Mouse (Mus musculus): ENCODE measurements around the gene Il18rap. TPM values are rescaled to one million over a fixed set of nuclear protein-coding genes. Genes with fewer than 3 reads are reported as not detected.

Gene Il18rap
- polyA plus RNA-seq, 1 experiment from 2014 or later: not detected

DNA sequence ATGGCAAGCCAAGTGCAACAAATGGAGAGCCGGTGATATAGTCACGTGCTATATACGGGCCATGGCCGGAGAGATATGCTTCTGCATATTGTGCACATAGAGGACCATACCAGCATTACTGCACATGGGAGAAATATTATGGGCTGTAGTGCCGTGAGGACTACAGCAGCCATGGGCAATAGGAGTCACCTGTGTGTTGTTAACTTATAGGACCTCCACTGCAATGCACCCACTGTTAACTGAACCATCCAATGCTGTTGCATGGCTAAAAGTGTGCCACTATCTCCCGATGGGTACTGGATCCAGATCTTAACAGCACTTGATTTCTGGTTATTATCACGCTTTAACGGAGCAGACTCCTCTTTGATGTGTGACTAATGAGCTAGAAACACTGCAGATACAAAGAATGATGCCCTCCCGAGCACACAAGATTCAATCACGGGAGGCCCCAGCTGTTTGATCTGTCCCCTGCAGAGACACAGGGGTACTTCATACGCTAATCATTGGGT is 32.0 kb downstream of the Il18rap start:
- Histone ChIP-seq H3K9me3 (ENCODE audit: control insufficient read depth, low read length) (no peaks in the 10 kb centered on the region), H3K4me1 (ENCODE audit: control insufficient read depth in 2 of 2, insufficient read depth in 2 of 2, low read length in 2 of 2) (no peaks in the 10 kb centered on the region), H3K4me3 (ENCODE audit: control insufficient read depth in 1 of 2, insufficient read depth in 1 of 2, low read depth in 1 of 2, low read length in 2 of 2) (no peak overlapping the region), H3K27ac (replicated peaks in 1 of 2; ENCODE audit: control insufficient read depth in 1 of 2, insufficient read depth in 1 of 2, low read depth in 2 of 2, low read length in 2 of 2) (no peak overlapping the region), H3K4me2 (ENCODE audit: low read length) (no peak overlapping the region), H3K9ac (ENCODE audit: low read length) (no peak overlapping the region), H3K36me3 (ENCODE audit: control insufficient read depth, insufficient read depth, low read length) (no peaks in the 10 kb centered on the region), H3K27me3 (ENCODE audit: control insufficient read depth, insufficient read depth, low read length) (no peaks in the 10 kb centered on the region)
- WGBS: 78% methylated on average over 11 of the region's 11 CpGs
- no peak for ATAC-seq (ENCODE audit: insufficient number of reproducible peaks, insufficient read depth, low FRiP score, low read depth)

DNA sequence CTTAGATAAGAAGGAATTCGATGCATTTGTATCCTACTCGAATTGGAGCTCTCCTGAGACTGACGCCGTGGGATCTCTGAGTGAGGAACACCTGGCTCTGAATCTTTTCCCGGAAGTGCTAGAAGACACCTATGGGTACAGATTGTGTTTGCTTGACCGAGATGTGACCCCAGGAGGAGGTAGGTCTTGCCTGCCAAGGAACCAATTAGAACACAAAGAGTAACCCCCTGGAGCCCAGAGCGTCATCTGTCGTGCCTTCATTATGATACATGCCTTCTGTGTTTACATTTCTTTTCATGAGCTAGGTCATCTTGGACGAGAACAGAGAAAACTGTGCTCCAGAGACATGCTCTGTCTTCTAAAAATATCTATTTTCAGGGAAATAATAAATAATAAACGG is 32.6 kb downstream of the Il18rap start:
- Histone ChIP-seq H3K27me3 (ENCODE audit: control insufficient read depth, insufficient read depth, low read length) (no peaks in the 10 kb centered on the region), H3K36me3 (ENCODE audit: control insufficient read depth, insufficient read depth, low read length) (no peaks in the 10 kb centered on the region), H3K27ac (replicated peaks in 1 of 2; ENCODE audit: control insufficient read depth in 1 of 2, insufficient read depth in 1 of 2, low read depth in 2 of 2, low read length in 2 of 2) (no peak overlapping the region), H3K9me3 (ENCODE audit: control insufficient read depth, low read length) (no peaks in the 10 kb centered on the region), H3K4me1 (ENCODE audit: control insufficient read depth in 2 of 2, insufficient read depth in 2 of 2, low read length in 2 of 2) (no peaks in the 10 kb centered on the region), H3K9ac (ENCODE audit: low read length) (no peak overlapping the region), H3K4me2 (ENCODE audit: low read length) (no peak overlapping the region), H3K4me3 (ENCODE audit: control insufficient read depth in 1 of 2, insufficient read depth in 1 of 2, low read depth in 1 of 2, low read length in 2 of 2) (no peak overlapping the region)
- ATAC-seq (ENCODE audit: insufficient number of reproducible peaks, insufficient read depth, low FRiP score, low read depth): no peak
- 66% methylated on average over 10 of the region's 10 CpGs for WGBS

DNA sequence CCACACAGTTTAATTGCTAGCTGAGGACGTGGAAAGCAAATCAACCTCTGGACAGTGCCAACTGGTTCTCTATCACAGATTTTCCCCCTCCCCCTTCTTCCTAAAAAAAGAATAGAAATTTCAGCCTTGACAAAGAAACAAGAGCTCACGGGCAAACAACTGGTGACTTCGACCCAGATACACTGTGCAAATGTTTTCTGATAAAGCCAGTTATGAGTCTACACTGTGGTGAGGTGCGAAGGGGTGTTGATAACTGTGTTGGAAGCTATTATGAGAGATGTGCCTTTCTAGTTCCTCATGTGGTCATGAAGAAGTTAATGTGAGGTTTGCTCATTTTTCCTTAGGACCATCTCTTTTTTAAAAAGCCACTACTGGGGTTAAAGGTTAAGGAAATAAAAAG is 54.2 kb downstream of the Il18rap start:
- no peak overlapping the region for H3K9ac ChIP-seq (ENCODE audit: low read length)
- H3K4me2 ChIP-seq (ENCODE audit: low read length): no peak overlapping the region
- H3K27ac ChIP-seq (replicated peaks in 1 of 2; ENCODE audit: control insufficient read depth in 1 of 2, insufficient read depth in 1 of 2, low read depth in 2 of 2, low read length in 2 of 2): no peak overlapping the region
- H3K27me3 ChIP-seq (ENCODE audit: control insufficient read depth, insufficient read depth, low read length): no peaks in the 10 kb centered on the region
- ATAC-seq (ENCODE audit: insufficient number of reproducible peaks, insufficient read depth, low FRiP score, low read depth): no peak
- H3K9me3 ChIP-seq (ENCODE audit: control insufficient read depth, low read length): no peaks in the 10 kb centered on the region
- no peaks in the 10 kb centered on the region for H3K36me3 ChIP-seq (ENCODE audit: control insufficient read depth, insufficient read depth, low read length)
- no peaks in the 10 kb centered on the region for H3K4me1 ChIP-seq (ENCODE audit: control insufficient read depth in 2 of 2, insufficient read depth in 2 of 2, low read length in 2 of 2)
- H3K4me3 ChIP-seq (ENCODE audit: control insufficient read depth in 1 of 2, insufficient read depth in 1 of 2, low read depth in 1 of 2, low read length in 2 of 2): no peak overlapping the region
- 52% methylated on average over 4 of the region's 4 CpGs for WGBS

DNA sequence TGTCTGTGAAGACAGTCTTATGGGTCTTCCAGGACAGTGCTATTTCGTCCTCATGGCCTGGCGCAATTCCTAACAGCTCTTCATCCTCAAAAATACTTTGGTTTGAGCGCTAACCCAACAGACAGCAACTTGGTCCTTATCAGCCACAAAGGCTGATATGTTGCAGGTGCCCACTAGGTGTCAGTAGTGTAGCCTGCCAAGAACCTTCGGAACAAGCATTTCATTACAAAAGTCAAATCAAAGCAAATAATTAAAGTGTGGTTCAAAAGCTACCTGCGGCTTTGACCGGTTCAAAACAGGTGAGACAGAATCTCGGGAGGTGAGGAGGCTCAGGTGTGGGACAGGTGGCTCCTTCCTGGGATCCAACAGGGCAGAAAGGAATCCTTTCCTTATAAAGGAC is 64.6 kb downstream of the Il18rap start, which contains the start of gene Slc9a4:
TSS of gene Slc9a4 (plus strand) at position 298 of the 400 bp plus-strand sequence.
- Histone ChIP-seq H3K36me3 (ENCODE audit: control insufficient read depth, insufficient read depth, low read length) (no peaks in the 10 kb centered on the region), H3K27ac (replicated peaks in 1 of 2; ENCODE audit: control insufficient read depth in 1 of 2, insufficient read depth in 1 of 2, low read depth in 2 of 2, low read length in 2 of 2) (no peak within 1 kb of the TSS), H3K4me2 (ENCODE audit: low read length) (peak within 1 kb of the TSS; percentile 44; the same call in 1 of the 2 replicates), H3K9me3 (ENCODE audit: control insufficient read depth, low read length) (no peaks in the 10 kb centered on the region), H3K9ac (ENCODE audit: low read length) (no peak within 1 kb of the TSS), H3K27me3 (ENCODE audit: control insufficient read depth, insufficient read depth, low read length) (peaks cover 8% of the 10 kb centered on the region), H3K4me1 (ENCODE audit: control insufficient read depth in 2 of 2, insufficient read depth in 2 of 2, low read length in 2 of 2) (no peaks in the 10 kb centered on the region), H3K4me3 (ENCODE audit: control insufficient read depth in 1 of 2, insufficient read depth in 1 of 2, low read depth in 1 of 2, low read length in 2 of 2) (no peak within 1 kb of the TSS)
- 9% methylated on average over 7 of the region's 7 CpGs for WGBS
- ATAC-seq (ENCODE audit: insufficient number of reproducible peaks, insufficient read depth, low FRiP score, low read depth): no peak

DNA sequence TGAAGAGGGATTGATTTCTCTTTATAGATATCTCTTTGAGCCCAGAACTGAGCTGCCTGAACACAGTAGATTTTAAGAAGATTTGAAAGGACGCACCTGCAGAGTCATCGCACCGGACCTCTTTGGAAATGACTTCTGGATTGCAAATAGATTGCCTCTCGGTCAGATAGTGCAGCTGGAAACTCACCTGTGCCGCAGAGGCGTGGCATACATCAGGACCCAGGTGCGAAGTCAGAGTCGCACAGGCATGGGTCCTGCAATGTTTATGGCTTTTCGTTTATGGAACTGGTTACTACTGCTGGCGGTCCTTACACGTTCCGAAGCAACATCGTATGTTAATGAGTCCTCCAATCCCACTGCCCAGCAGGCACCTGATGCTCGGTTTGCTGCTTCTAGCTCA is 65.1 kb downstream of the Il18rap start:
- Histone ChIP-seq H3K4me3 (ENCODE audit: control insufficient read depth in 1 of 2, insufficient read depth in 1 of 2, low read depth in 1 of 2, low read length in 2 of 2) (no peak overlapping the region), H3K4me1 (ENCODE audit: control insufficient read depth in 2 of 2, insufficient read depth in 2 of 2, low read length in 2 of 2) (no peaks in the 10 kb centered on the region), H3K27me3 (ENCODE audit: control insufficient read depth, insufficient read depth, low read length) (peaks cover 8% of the 10 kb centered on the region), H3K36me3 (ENCODE audit: control insufficient read depth, insufficient read depth, low read length) (no peaks in the 10 kb centered on the region), H3K9ac (ENCODE audit: low read length) (no peak overlapping the region), H3K9me3 (ENCODE audit: control insufficient read depth, low read length) (no peaks in the 10 kb centered on the region), H3K4me2 (ENCODE audit: low read length) (peak overlapping the region; percentile 44; the same call in 1 of the 2 replicates), H3K27ac (replicated peaks in 1 of 2; ENCODE audit: control insufficient read depth in 1 of 2, insufficient read depth in 1 of 2, low read depth in 2 of 2, low read length in 2 of 2) (no peak overlapping the region)
- ATAC-seq (ENCODE audit: insufficient number of reproducible peaks, insufficient read depth, low FRiP score, low read depth): no peak
- WGBS: 68% methylated on average over 14 of the region's 14 CpGs

DNA sequence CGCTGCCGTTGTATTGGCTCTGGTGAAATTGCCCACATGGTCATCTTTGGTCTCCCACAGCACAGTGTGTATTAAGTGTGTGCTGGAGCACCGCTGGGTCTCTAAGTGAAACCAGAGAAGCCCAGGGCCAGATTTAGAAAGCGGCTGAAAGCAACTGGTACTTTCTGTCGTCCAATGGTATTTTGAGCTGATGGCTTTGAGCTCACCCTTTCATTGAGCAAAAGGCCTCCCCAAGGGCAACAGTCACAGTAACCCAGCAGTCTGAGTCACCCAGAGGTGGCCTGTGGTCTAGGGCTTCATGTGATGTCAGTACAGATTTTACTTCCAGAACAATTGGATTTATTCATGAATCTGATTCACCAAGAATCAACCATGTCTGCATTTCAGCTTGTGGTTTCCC is 71.6 kb downstream of the Il18rap start:
- H3K4me3 ChIP-seq (ENCODE audit: control insufficient read depth in 1 of 2, insufficient read depth in 1 of 2, low read depth in 1 of 2, low read length in 2 of 2): no peak overlapping the region
- no peaks in the 10 kb centered on the region for H3K9me3 ChIP-seq (ENCODE audit: control insufficient read depth, low read length)
- H3K9ac ChIP-seq (ENCODE audit: low read length): no peak overlapping the region
- H3K4me1 ChIP-seq (ENCODE audit: control insufficient read depth in 2 of 2, insufficient read depth in 2 of 2, low read length in 2 of 2): no peaks in the 10 kb centered on the region
- no peak overlapping the region for H3K4me2 ChIP-seq (ENCODE audit: low read length)
- no peak for ATAC-seq (ENCODE audit: insufficient number of reproducible peaks, insufficient read depth, low FRiP score, low read depth)
- H3K27me3 ChIP-seq (ENCODE audit: control insufficient read depth, insufficient read depth, low read length): no peaks in the 10 kb centered on the region; the same call in 1 of the 2 replicates
- no peak overlapping the region for H3K27ac ChIP-seq (replicated peaks in 1 of 2; ENCODE audit: control insufficient read depth in 1 of 2, insufficient read depth in 1 of 2, low read depth in 2 of 2, low read length in 2 of 2)
- 70% methylated on average over 5 of the region's 5 CpGs for WGBS
- H3K36me3 ChIP-seq (ENCODE audit: control insufficient read depth, insufficient read depth, low read length): no peaks in the 10 kb centered on the region

DNA sequence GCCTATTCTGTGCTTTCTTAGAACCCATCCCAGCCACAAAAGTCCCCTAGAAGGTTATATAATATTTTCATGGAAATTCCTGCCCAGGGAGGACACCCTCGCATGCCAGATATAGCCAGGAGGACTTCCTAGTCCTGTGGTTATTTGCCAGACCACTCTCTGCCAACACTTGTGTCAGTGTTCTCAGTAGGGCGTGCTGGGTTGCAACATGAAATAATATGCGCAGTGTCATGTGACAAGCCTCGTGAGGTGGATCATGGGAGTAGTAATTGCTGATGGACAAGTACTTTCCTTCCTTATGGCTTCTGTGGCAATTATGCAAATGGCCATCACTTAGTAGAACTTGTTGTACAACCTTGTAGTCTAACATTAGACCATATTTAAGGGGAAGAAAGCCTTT is 75.8 kb downstream of the Il18rap start:
- WGBS: 77% methylated on average over 4 of the region's 4 CpGs
- no peaks in the 10 kb centered on the region for H3K27me3 ChIP-seq (ENCODE audit: control insufficient read depth, insufficient read depth, low read length)
- no peaks in the 10 kb centered on the region for H3K36me3 ChIP-seq (ENCODE audit: control insufficient read depth, insufficient read depth, low read length)
- H3K9me3 ChIP-seq (ENCODE audit: control insufficient read depth, low read length): no peaks in the 10 kb centered on the region
- H3K4me2 ChIP-seq (ENCODE audit: low read length): no peak overlapping the region
- no peak overlapping the region for H3K27ac ChIP-seq (replicated peaks in 1 of 2; ENCODE audit: control insufficient read depth in 1 of 2, insufficient read depth in 1 of 2, low read depth in 2 of 2, low read length in 2 of 2)
- H3K4me1 ChIP-seq (ENCODE audit: control insufficient read depth in 2 of 2, insufficient read depth in 2 of 2, low read length in 2 of 2): no peaks in the 10 kb centered on the region
- H3K4me3 ChIP-seq (ENCODE audit: control insufficient read depth in 1 of 2, insufficient read depth in 1 of 2, low read depth in 1 of 2, low read length in 2 of 2): no peak overlapping the region
- no peak overlapping the region for H3K9ac ChIP-seq (ENCODE audit: low read length)
- no peak for ATAC-seq (ENCODE audit: insufficient number of reproducible peaks, insufficient read depth, low FRiP score, low read depth)

DNA sequence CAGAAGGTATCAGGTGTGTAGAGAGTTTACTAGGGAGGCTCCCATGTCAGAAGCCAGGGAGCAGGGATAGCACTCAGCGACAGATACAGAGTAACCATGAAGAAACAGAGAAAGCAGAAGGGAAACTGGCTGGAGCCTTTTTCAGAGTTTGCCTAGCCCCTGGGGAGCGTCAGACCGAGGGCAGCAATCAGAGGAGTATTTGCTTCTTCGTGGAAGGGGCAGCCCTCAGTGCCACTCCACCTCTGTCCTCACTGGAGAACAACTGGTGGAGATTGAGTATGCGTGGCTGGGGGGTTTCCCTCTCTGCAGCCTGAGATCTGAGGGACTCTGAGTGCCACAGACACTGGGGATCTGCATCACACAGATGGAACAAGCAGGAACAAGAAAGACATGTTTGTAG is 82.7 kb downstream of the Il18rap start:
- Histone ChIP-seq H3K4me2 (ENCODE audit: low read length) (no peak overlapping the region), H3K4me3 (ENCODE audit: control insufficient read depth in 1 of 2, insufficient read depth in 1 of 2, low read depth in 1 of 2, low read length in 2 of 2) (no peak overlapping the region), H3K9me3 (ENCODE audit: control insufficient read depth, low read length) (no peaks in the 10 kb centered on the region), H3K4me1 (ENCODE audit: control insufficient read depth in 2 of 2, insufficient read depth in 2 of 2, low read length in 2 of 2) (no peaks in the 10 kb centered on the region), H3K9ac (ENCODE audit: low read length) (no peak overlapping the region), H3K27ac (replicated peaks in 1 of 2; ENCODE audit: control insufficient read depth in 1 of 2, insufficient read depth in 1 of 2, low read depth in 2 of 2, low read length in 2 of 2) (no peak overlapping the region), H3K27me3 (ENCODE audit: control insufficient read depth, insufficient read depth, low read length) (no peaks in the 10 kb centered on the region), H3K36me3 (ENCODE audit: control insufficient read depth, insufficient read depth, low read length) (no peaks in the 10 kb centered on the region)
- WGBS: 45% methylated on average over 5 of the region's 5 CpGs
- ATAC-seq (ENCODE audit: insufficient number of reproducible peaks, insufficient read depth, low FRiP score, low read depth): no peak
